Mouse (Mus musculus): ENCODE data around the gene Tmed5. TPM values are rescaled to one million over a fixed set of nuclear protein-coding genes. Genes with fewer than 3 reads are reported as not detected.
"Not testable (repeated sequence)": the region's sequence is repeated elsewhere in the genome, so short reads cannot be mapped to it uniquely, and the experiment has no call there.

Tmed5 gene
- polyA plus RNA-seq, 1 experiment, result 34.3 TPM

DNA sequence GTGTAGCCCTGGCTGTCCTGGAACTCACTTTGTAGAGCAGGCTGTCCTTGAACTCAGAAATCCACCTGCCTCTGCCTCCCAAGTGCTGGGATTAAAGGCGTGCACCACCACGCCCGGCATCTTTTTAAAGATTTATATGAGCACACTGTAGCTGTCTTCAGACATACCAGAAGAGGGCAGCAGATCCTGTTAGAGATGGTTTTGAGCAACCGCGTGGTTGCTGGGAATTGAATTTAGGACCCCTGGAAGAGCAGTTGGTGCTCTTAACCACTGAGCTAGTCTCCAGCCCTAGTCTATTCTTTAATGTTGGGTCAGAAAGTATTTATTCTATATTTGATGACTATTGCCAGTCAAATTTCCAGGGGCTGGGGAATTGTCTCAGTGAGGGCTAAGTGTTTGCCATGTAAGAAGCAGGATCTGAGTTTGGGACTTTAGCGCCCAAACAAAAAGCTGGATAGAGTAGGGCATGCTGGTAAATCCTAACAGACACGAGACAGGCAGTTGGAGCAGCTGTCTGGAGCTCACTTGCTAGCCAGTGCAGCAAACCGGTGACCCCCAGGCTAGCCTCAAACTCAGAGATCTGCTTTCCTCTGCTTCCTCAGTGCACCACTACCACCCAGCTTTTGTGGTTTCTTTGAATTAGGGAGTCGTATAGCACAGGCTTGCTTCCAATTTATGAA lies 12.1 kb downstream of the Tmed5 start:
- Histone ChIP-seq H3K4me1 (ENCODE audit: control insufficient read depth, insufficient read depth, low read length) (no peaks in the 10 kb centered on the region), H3K4me3 (ENCODE audit: low read depth, low read length) (no peak overlapping the region), H3K9me3 (replicated peaks; ENCODE audit: control insufficient read depth, insufficient read depth, low read length, poor library complexity, severe bottlenecking) (no peaks in the 10 kb centered on the region), H3K9ac (ENCODE audit: low read depth, poor library complexity, severe bottlenecking) (no peak overlapping the region), H3K27ac (ENCODE audit: insufficient read depth, low read length) (peak overlapping the region; percentile 36), H3K27me3 (ENCODE audit: control insufficient read depth, insufficient read depth, low read length, poor library complexity, severe bottlenecking) (no peaks in the 10 kb centered on the region), H3K36me3 (ENCODE audit: control insufficient read depth, insufficient read depth, low read length, poor library complexity, severe bottlenecking) (peaks cover 3% of the 10 kb centered on the region)
- TF ChIP-seq CTCF (IDR thresholded peaks at IDR 0.05; ENCODE audit: low read depth, low read length) (peak; percentile 28), POLR2A (IDR thresholded peaks at IDR 0.05; ENCODE audit: insufficient read depth, low read length) (no peak)

- Histone ChIP-seq H3K4me3 (ENCODE audit: low read depth, low read length) (no peak overlapping the region), H3K27ac (ENCODE audit: insufficient read depth, low read length) (no peak overlapping the region), H3K9ac (ENCODE audit: low read depth, poor library complexity, severe bottlenecking) (no peak overlapping the region), H3K4me1 (ENCODE audit: control insufficient read depth, insufficient read depth, low read length) (no peaks in the 10 kb centered on the region), H3K27me3 (ENCODE audit: control insufficient read depth, insufficient read depth, low read length, poor library complexity, severe bottlenecking) (no peaks in the 10 kb centered on the region), H3K36me3 (ENCODE audit: control insufficient read depth, insufficient read depth, low read length, poor library complexity, severe bottlenecking) (no peaks in the 10 kb centered on the region; the same call in 1 of the 2 replicates), H3K9me3 (replicated peaks; ENCODE audit: control insufficient read depth, insufficient read depth, low read length, poor library complexity, severe bottlenecking) (no peaks in the 10 kb centered on the region)
- no peak for TF ChIP-seq CTCF (IDR thresholded peaks at IDR 0.05; ENCODE audit: low read depth, low read length)
- TF ChIP-seq POLR2A (IDR thresholded peaks at IDR 0.05; ENCODE audit: insufficient read depth, low read length), result no peak
- TF ChIP-seq EP300 (IDR thresholded peaks at IDR 0.05; ENCODE audit: insufficient read depth, low read depth, low read length), result no peak
These were observed 14.7 kb downstream of the Tmed5 start for GRCm38 (mm10) chr5:108117693-108118092.

DNA sequence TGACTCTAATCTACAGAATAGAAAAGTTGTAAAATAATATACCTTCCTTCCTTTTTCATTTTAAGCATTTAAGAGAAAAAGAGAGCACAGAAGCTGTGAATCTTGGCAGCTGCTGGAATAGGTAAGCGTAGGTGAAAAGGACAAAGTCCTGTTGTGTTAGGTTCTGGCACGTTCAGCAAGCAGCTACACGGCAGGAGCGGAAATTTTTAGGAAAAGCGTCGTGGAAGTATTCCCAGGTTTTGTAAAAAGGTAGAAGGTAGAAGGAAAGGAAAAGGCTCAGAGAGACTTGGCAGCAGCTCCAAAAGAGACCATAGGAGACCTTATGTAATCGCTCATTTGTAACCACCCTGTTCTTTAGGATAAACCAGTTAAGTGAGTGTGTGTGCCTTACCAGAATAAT lies 23.1 kb downstream of the Tmed5 start:
- no peaks in the 10 kb centered on the region for H3K9me3 ChIP-seq (replicated peaks; ENCODE audit: control insufficient read depth, insufficient read depth, low read length, poor library complexity, severe bottlenecking)
- no peak overlapping the region for H3K4me3 ChIP-seq (ENCODE audit: low read depth, low read length)
- H3K36me3 ChIP-seq (ENCODE audit: control insufficient read depth, insufficient read depth, low read length, poor library complexity, severe bottlenecking), result peaks cover 35% of the 10 kb centered on the region
- no peak overlapping the region for H3K27ac ChIP-seq (ENCODE audit: insufficient read depth, low read length)
- H3K27me3 ChIP-seq (ENCODE audit: control insufficient read depth, insufficient read depth, low read length, poor library complexity, severe bottlenecking), result no peaks in the 10 kb centered on the region
- TF ChIP-seq POLR2A (IDR thresholded peaks at IDR 0.05; ENCODE audit: insufficient read depth, low read length) (no peak), CTCF (IDR thresholded peaks at IDR 0.05; ENCODE audit: low read depth, low read length) (no peak), EP300 (IDR thresholded peaks at IDR 0.05; ENCODE audit: insufficient read depth, low read depth, low read length) (no peak)
- H3K4me1 ChIP-seq (ENCODE audit: control insufficient read depth, insufficient read depth, low read length), result no peaks in the 10 kb centered on the region
- no peak overlapping the region for H3K9ac ChIP-seq (ENCODE audit: low read depth, poor library complexity, severe bottlenecking)

- Histone ChIP-seq H3K9me3 (replicated peaks; ENCODE audit: control insufficient read depth, insufficient read depth, low read length, poor library complexity, severe bottlenecking) (no peaks in the 10 kb centered on the region), H3K9ac (ENCODE audit: low read depth, poor library complexity, severe bottlenecking) (no peak overlapping the region), H3K4me3 (ENCODE audit: low read depth, low read length) (no peak overlapping the region), H3K36me3 (ENCODE audit: control insufficient read depth, insufficient read depth, low read length, poor library complexity, severe bottlenecking) (peaks cover 58% of the 10 kb centered on the region), H3K27ac (ENCODE audit: insufficient read depth, low read length) (no peak overlapping the region), H3K27me3 (ENCODE audit: control insufficient read depth, insufficient read depth, low read length, poor library complexity, severe bottlenecking) (no peaks in the 10 kb centered on the region), H3K4me1 (ENCODE audit: control insufficient read depth, insufficient read depth, low read length) (no peaks in the 10 kb centered on the region)
- TF ChIP-seq EP300 (IDR thresholded peaks at IDR 0.05; ENCODE audit: insufficient read depth, low read depth, low read length) (no peak), POLR2A (IDR thresholded peaks at IDR 0.05; ENCODE audit: insufficient read depth, low read length) (no peak), CTCF (IDR thresholded peaks at IDR 0.05; ENCODE audit: low read depth, low read length) (no peak)
These were observed 28.1 kb downstream of the Tmed5 start for GRCm38 (mm10) chr5:108104306-108104705.

DNA sequence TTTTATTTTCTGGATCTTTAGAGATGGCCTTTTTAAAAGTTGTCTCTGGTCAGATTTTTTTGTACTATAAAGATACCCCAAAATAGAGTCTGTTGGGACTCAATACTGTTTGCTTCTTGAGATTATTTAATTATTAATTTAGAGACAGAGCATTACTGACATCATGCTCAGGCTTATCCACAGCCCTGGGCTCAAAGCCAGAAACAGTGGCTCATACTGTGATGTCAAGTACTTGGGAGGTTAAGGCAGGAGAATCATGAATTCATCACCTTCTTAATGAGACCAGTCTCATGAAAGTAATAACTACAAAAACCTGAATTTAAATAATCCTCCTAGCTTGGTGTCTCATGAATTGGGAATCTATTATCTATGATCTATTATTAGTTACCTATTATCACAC lies 32.2 kb downstream of the Tmed5 start:
- no peaks in the 10 kb centered on the region for H3K27me3 ChIP-seq (ENCODE audit: control insufficient read depth, insufficient read depth, low read length, poor library complexity, severe bottlenecking)
- H3K4me1 ChIP-seq (ENCODE audit: control insufficient read depth, insufficient read depth, low read length), result peaks cover 3% of the 10 kb centered on the region
- H3K36me3 ChIP-seq (ENCODE audit: control insufficient read depth, insufficient read depth, low read length, poor library complexity, severe bottlenecking), result peaks cover 60% of the 10 kb centered on the region
- no peak overlapping the region for H3K9ac ChIP-seq (ENCODE audit: low read depth, poor library complexity, severe bottlenecking)
- H3K9me3 ChIP-seq (replicated peaks; ENCODE audit: control insufficient read depth, insufficient read depth, low read length, poor library complexity, severe bottlenecking), result no peaks in the 10 kb centered on the region
- H3K27ac ChIP-seq (ENCODE audit: insufficient read depth, low read length), result no peak overlapping the region
- no peak overlapping the region for H3K4me3 ChIP-seq (ENCODE audit: low read depth, low read length)
- no peak for TF ChIP-seq POLR2A (IDR thresholded peaks at IDR 0.05; ENCODE audit: insufficient read depth, low read length)
- TF ChIP-seq EP300 (IDR thresholded peaks at IDR 0.05; ENCODE audit: insufficient read depth, low read depth, low read length), result no peak
- TF ChIP-seq CTCF (IDR thresholded peaks at IDR 0.05; ENCODE audit: low read depth, low read length), result no peak

DNA sequence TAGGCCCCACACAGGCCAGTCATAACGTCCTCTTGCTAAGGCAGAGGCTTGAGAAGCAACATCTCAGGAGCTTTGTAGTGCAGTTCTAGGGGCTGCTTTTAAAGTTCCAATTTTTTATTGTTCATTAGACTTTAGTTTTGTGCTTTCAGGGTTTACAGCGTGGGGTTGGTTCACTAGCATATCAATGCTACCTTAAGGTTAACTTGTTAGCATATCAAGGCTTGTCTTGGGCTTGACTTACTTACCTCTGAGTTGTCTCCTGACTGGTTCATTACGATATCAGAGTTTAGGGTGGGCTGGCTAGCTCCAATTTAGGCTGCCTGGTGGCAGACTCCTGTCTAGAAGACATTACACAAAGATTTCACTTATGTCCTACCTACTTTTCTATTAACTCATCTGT lies 34.7 kb downstream of the Tmed5 start:
- H3K4me1 ChIP-seq (ENCODE audit: control insufficient read depth, insufficient read depth, low read length), result peaks cover 6% of the 10 kb centered on the region
- no peak overlapping the region for H3K4me3 ChIP-seq (ENCODE audit: low read depth, low read length)
- peak overlapping the region; percentile 89 for H3K27ac ChIP-seq (ENCODE audit: insufficient read depth, low read length)
- H3K36me3 ChIP-seq (ENCODE audit: control insufficient read depth, insufficient read depth, low read length, poor library complexity, severe bottlenecking), result peaks cover 59% of the 10 kb centered on the region
- H3K9ac ChIP-seq (ENCODE audit: low read depth, poor library complexity, severe bottlenecking), result no peak overlapping the region
- TF ChIP-seq EP300 (IDR thresholded peaks at IDR 0.05; ENCODE audit: insufficient read depth, low read depth, low read length), result no peak
- no peak for TF ChIP-seq CTCF (IDR thresholded peaks at IDR 0.05; ENCODE audit: low read depth, low read length)
- TF ChIP-seq POLR2A (IDR thresholded peaks at IDR 0.05; ENCODE audit: insufficient read depth, low read length), result no peak
- no peaks in the 10 kb centered on the region for H3K9me3 ChIP-seq (replicated peaks; ENCODE audit: control insufficient read depth, insufficient read depth, low read length, poor library complexity, severe bottlenecking)
- H3K27me3 ChIP-seq (ENCODE audit: control insufficient read depth, insufficient read depth, low read length, poor library complexity, severe bottlenecking), result no peaks in the 10 kb centered on the region

GRCm38 (mm10) chr5:108092731-108093130 lies 39.7 kb downstream of the Tmed5 start:
- H3K4me1 ChIP-seq (ENCODE audit: control insufficient read depth, insufficient read depth, low read length); H3K9ac ChIP-seq (ENCODE audit: low read depth, poor library complexity, severe bottlenecking); H3K9me3 ChIP-seq (replicated peaks; ENCODE audit: control insufficient read depth, insufficient read depth, low read length, poor library complexity, severe bottlenecking); H3K4me3 ChIP-seq (ENCODE audit: low read depth, low read length); H3K27me3 ChIP-seq (ENCODE audit: control insufficient read depth, insufficient read depth, low read length, poor library complexity, severe bottlenecking); H3K27ac ChIP-seq (ENCODE audit: insufficient read depth, low read length): not testable (repeated sequence)
- peaks cover 67% of the 10 kb centered on the region for H3K36me3 ChIP-seq (ENCODE audit: control insufficient read depth, insufficient read depth, low read length, poor library complexity, severe bottlenecking)
